8 mouse cellular contexts compared by ENCODE assay signal in the genomic region with DNA sequence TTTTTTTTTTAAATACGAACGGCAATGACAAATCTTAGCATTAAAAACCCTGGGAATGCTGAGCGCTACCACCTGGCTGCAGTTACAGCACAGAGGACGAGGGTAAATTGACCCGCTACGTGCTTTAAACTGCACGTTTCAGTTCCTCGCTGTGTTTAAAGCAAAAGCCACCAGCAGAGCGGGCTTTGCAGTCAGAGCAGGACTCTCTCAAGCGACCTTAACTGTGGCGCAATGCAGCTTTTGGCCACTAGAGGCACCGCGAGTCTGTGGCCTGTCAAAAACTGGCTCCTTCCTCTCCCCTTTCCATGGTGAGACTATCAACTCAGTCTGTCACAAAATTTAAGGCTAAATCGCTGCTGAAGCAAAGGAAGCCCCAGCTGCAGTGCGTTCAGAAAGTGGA. TPM values are rescaled to one million over a fixed set of nuclear protein-coding genes. Genes with fewer than 3 reads are reported as not detected.
DNase-seq lines count a peak whose midpoint lies in the region; ATAC-seq lines count a peak whose summit lies in the region.

No protein-coding gene starts in this region.

- H3K27ac ChIP-seq in hindbrain, embryonic 14.5 days = peak overlapping the region; percentile 93

- H3K4me3 ChIP-seq in hindbrain, embryonic 14.5 days (replicated peaks; ENCODE audit: low read length) = peak overlapping the region; percentile 80

- no peaks in the 10 kb centered on the region for H3K36me3 ChIP-seq in hindbrain, embryonic 14.5 days (replicated peaks; ENCODE audit: control insufficient read depth, insufficient read depth)

- H3K9ac ChIP-seq in hindbrain, embryonic 14.5 days = peak overlapping the region; percentile 47; the same call in 1 of the 2 replicates

- H3K4me2 ChIP-seq in hindbrain, embryonic 14.5 days (replicated peaks) = peak overlapping the region; percentile 94

- H3K4me1 ChIP-seq in hindbrain, embryonic 14.5 days (replicated peaks; ENCODE audit: control insufficient read depth, insufficient read depth, low read length) = peaks cover 17% of the 10 kb centered on the region

- no peaks in the 10 kb centered on the region for H3K27me3 ChIP-seq in hindbrain, embryonic 14.5 days (ENCODE audit: control insufficient read depth, insufficient read depth, low read length)

- under 1% methylated on average over 15 of the region's 15 CpGs for WGBS in hindbrain, embryonic 14.5 days

- no peak for ATAC-seq in hindbrain, embryonic 14.5 days (ENCODE audit: low FRiP score)

- 0 out of 2 replicates have a peak, but pooled peaks cover 3% of the 10 kb centered on the region for H3K9me3 ChIP-seq in hindbrain, embryonic 14.5 days (ENCODE audit: control insufficient read depth, low read length)

- peak; percentile 93 to 98 for DNase-seq in adrenal gland, adult (ENCODE audit: inconsistent age in 2 of 2, low spot score in 1 of 2)
- peak; percentile 85 to 91 for DNase-seq in cerebellum, postnatal 36 days
- peak; percentile 95 for DNase-seq in gastrocnemius, adult 18-20 months (ENCODE audit: low spot score)
- DNase-seq in hindbrain, embryonic 14.5 days (ENCODE audit: low spot score) = peak; percentile 98
- peak; percentile 91 to 99 for DNase-seq in layer of hippocampus, postnatal 25 days (ENCODE audit: extremely low spot score in 1 of 2, low spot score in 1 of 2)
- peak; percentile 95 for DNase-seq in lung, postnatal 10 days
- DNase-seq in retina, postnatal 1 day = peak; percentile 94
- peak; percentile 81 for DNase-seq in urinary bladder, adult 2 months (ENCODE audit: low spot score)

RNA-seq across cellular contexts. Expression of gene Gas1, which starts 1.3 kb away (rescaled TPM):
- 10 to 100 TPM; 10.5 to 12.5 TPM for total RNA-seq in gastrocnemius, adult 18-20 months (2021)
- polyA plus RNA-seq in hindbrain, embryonic 14.5 days (2014; fragmentation: Nextera tagmentation; extraction: Ambion mirVana) = 19.3 and 26.0 TPM in 2 replicates
- total RNA-seq in layer of hippocampus, postnatal 25 days (2021) = 10 to 100 TPM; 12.3 to 13.7 TPM
- 155 and 162 TPM in 2 replicates for polyA plus RNA-seq in urinary bladder, adult 2 months (2012; rRNA removed)
